Mouse (Mus musculus): Measurements from ENCODE around the gene Vasp. TPM values are rescaled to one million over a fixed set of nuclear protein-coding genes. Genes with fewer than 3 reads are reported as not detected.

The Vasp gene
- polyA plus RNA-seq, 1 experiment from 2014 or later, result 52.7 TPM

- no peak overlapping the region for H3K27ac ChIP-seq
- H3K27me3 ChIP-seq, result no peaks in the 10 kb centered on the region
- H3K4me1 ChIP-seq, result peaks cover 25% of the 10 kb centered on the region
- no peak overlapping the region for H3K4me2 ChIP-seq (replicated peaks)
- H3K4me3 ChIP-seq, result no peak overlapping the region
- peaks cover 48% of the 10 kb centered on the region for H3K36me3 ChIP-seq
- WGBS, result 83% methylated on average over 7 of the region's 7 CpGs
- no peak overlapping the region for H3K9ac ChIP-seq
- H3K9me3 ChIP-seq (replicated peaks), result no peaks in the 10 kb centered on the region
- ATAC-seq (ENCODE audit: low FRiP score), result no peak
These were observed 6.5 kb downstream of the Vasp start for GRCm38 (mm10) chr7:19265147-19265546.

DNA sequence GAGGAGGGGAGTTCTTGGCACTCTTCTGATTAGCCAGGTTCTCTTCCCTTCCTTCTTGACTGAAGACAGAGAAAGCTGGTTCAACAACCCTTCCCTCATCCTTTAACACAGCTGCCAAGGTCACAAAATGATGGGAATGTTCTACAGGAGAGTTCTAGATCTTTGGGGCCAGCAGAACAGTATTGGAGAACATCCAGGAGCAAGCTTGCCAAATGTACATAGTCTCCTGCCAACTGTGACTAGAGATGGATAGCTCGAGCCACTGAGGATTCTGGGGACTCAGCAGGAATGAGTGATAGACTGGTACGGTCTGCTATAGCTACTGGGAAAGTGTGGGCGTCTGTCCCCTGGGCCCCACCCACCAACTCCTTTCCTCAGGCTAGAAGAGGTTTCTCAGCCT lies 13.3 kb downstream of the Vasp start:
- Histone ChIP-seq H3K9ac (no peak overlapping the region), H3K27ac (no peak overlapping the region), H3K4me2 (replicated peaks) (no peak overlapping the region), H3K27me3 (no peaks in the 10 kb centered on the region), H3K4me3 (no peak overlapping the region), H3K4me1 (no peaks in the 10 kb centered on the region), H3K36me3 (peaks cover 72% of the 10 kb centered on the region), H3K9me3 (replicated peaks) (no peaks in the 10 kb centered on the region)
- no peak for ATAC-seq (ENCODE audit: low FRiP score)
- WGBS, result 87% methylated on average over 3 of the region's 3 CpGs

DNA sequence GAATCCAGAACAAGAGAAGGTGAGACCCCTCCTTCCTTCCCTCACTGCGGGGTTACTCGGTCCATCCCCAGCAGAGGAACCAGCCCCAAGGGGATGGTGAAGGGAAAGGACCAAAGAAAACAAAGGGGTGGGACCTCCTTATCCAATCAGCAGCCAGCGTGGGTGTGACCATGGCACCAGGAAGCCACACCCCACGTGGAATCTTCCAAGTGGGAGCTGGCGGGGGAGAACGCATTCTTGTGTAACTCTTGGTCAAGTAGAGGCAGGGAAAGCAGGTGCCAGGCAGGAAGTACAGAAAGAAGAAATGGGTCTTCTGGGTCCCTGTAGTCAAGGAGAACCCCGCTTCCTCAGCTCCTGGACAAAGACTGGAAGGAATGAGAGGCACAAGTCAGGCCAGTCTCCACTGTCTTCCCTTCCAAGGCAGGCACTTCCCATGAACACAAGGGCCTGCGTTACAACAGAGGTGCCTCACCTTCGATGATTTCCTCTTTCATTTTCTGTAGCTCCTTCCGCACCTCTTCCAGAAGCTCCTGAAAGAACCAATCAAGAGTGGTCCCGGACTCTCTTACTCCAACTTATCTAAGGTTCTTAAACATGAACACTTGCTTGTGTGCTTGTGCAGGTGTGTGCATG lies 14.1 kb downstream of the Vasp start:
- WGBS, result 42% methylated on average over 11 of the region's 11 CpGs
- Histone ChIP-seq H3K36me3 (peaks cover 64% of the 10 kb centered on the region), H3K4me1 (no peaks in the 10 kb centered on the region), H3K4me2 (replicated peaks) (no peak overlapping the region), H3K9me3 (replicated peaks) (no peaks in the 10 kb centered on the region), H3K4me3 (no peak overlapping the region), H3K27me3 (no peaks in the 10 kb centered on the region), H3K9ac (no peak overlapping the region), H3K27ac (no peak overlapping the region)
- peak; percentile 67; the same call in 1 of the 2 replicates for ATAC-seq (ENCODE audit: low FRiP score)

GRCm38 (mm10) chr7:19256567-19256966 lies 15.1 kb downstream of the Vasp start:
- H3K4me1 ChIP-seq, result no peaks in the 10 kb centered on the region
- no peak overlapping the region for H3K4me3 ChIP-seq
- no peaks in the 10 kb centered on the region for H3K27me3 ChIP-seq
- WGBS, result 88% methylated on average over 7 of the region's 7 CpGs
- no peak for ATAC-seq (ENCODE audit: low FRiP score)
- H3K27ac ChIP-seq, result no peak overlapping the region
- H3K9me3 ChIP-seq (replicated peaks), result no peaks in the 10 kb centered on the region
- H3K9ac ChIP-seq, result no peak overlapping the region
- H3K36me3 ChIP-seq, result peaks cover 55% of the 10 kb centered on the region
- H3K4me2 ChIP-seq (replicated peaks), result no peak overlapping the region

- no peak for ATAC-seq (ENCODE audit: low FRiP score)
- Histone ChIP-seq H3K9ac (no peak overlapping the region), H3K4me3 (no peak overlapping the region), H3K27me3 (no peaks in the 10 kb centered on the region), H3K27ac (no peak overlapping the region), H3K4me1 (no peaks in the 10 kb centered on the region), H3K9me3 (replicated peaks) (no peaks in the 10 kb centered on the region), H3K4me2 (replicated peaks) (no peak overlapping the region), H3K36me3 (peaks cover 45% of the 10 kb centered on the region)
- 85% methylated on average over 17 of the region's 17 CpGs for WGBS
These were observed 16.2 kb downstream of the Vasp start for GRCm38 (mm10) chr7:19255395-19255794.

DNA sequence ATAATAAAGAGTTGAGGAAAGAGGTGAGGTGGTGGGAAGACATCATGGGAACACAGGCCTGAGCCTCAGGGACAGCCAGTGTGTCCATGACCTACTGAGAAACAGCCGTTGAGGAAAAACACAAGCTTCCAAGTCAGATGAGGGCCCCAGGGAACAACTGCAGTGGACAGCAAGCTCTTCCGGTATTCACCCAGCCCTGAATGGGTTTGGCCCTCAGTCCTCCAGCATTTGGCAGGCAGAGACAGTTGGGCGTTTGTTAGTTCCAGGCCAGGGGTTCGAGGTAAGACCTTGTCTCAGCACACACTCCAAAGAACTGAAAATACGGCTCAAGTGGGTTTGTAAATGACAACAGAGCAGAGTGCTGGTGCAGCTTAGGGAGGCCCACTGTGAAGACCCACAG lies 18.2 kb downstream of the Vasp start:
- no peak overlapping the region for H3K4me3 ChIP-seq
- H3K36me3 ChIP-seq, result peaks cover 27% of the 10 kb centered on the region
- no peaks in the 10 kb centered on the region for H3K4me1 ChIP-seq
- H3K4me2 ChIP-seq (replicated peaks), result no peak overlapping the region
- ATAC-seq (ENCODE audit: low FRiP score), result no peak
- H3K9ac ChIP-seq, result no peak overlapping the region
- H3K27ac ChIP-seq, result no peak overlapping the region
- no peaks in the 10 kb centered on the region for H3K9me3 ChIP-seq (replicated peaks)
- 66% methylated on average over 5 of the region's 5 CpGs for WGBS
- no peaks in the 10 kb centered on the region for H3K27me3 ChIP-seq

DNA sequence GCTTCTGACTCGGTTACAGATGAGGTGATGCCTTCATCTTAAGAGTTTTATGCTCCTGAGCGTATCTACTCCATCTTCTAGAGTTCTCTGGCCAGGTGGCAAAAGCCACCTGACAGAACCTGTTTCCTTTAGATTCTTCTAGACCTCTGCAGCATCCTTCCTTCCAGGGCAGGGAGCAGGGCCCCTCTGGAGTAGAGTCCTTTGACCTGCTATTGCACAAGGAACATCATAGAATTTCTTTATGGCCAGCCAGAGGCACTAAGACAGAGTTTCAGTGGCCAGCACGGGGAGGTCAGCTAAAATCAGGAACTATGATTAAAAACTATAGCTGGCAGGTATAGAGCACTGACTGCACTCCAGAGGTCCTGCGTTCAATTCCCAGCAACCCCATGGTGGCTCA lies 19.5 kb downstream of the Vasp start:
- no peak overlapping the region for H3K4me2 ChIP-seq (replicated peaks)
- 84% methylated on average over 4 of the region's 4 CpGs for WGBS
- no peak for ATAC-seq (ENCODE audit: low FRiP score)
- H3K27ac ChIP-seq, result no peak overlapping the region
- no peak overlapping the region for H3K4me3 ChIP-seq
- no peaks in the 10 kb centered on the region for H3K9me3 ChIP-seq (replicated peaks)
- H3K4me1 ChIP-seq, result no peaks in the 10 kb centered on the region
- no peaks in the 10 kb centered on the region for H3K27me3 ChIP-seq
- peaks cover 22% of the 10 kb centered on the region for H3K36me3 ChIP-seq
- no peak overlapping the region for H3K9ac ChIP-seq

- no peaks in the 10 kb centered on the region for H3K27me3 ChIP-seq
- peaks cover 31% of the 10 kb centered on the region for H3K36me3 ChIP-seq
- no peak overlapping the region for H3K4me2 ChIP-seq (replicated peaks)
- ATAC-seq (ENCODE audit: low FRiP score), result no peak
- 0 out of 2 replicates have a peak, but pooled peaks cover 4% of the 10 kb centered on the region for H3K4me1 ChIP-seq
- no peaks in the 10 kb centered on the region for H3K9me3 ChIP-seq (replicated peaks)
- WGBS, result 92% methylated on average over 2 of the region's 2 CpGs
- no peak overlapping the region for H3K9ac ChIP-seq
- H3K27ac ChIP-seq, result no peak overlapping the region
- no peak overlapping the region for H3K4me3 ChIP-seq
These were observed 24.1 kb downstream of the Vasp start for GRCm38 (mm10) chr7:19247511-19247910.

DNA sequence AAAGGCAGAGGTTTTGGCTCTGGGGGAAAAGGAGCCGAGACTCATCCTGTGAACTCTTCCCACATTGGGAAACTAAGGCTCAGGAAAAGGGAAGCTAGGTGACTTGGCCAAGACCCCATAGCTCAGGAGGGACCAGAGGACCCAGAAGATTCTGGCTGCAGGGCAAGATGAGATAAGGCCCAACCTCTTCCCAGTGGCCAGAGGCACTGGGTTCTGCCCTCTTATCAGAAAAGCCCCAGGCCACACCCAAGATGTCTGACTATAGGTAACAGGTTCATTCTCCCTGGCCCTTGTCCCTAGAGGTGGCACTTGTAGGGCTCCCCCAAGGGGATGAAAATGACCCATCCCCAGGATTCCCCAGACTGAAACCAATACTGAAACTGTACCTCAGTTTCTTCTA lies 24.8 kb downstream of the Vasp start:
- Histone ChIP-seq H3K9me3 (replicated peaks) (no peaks in the 10 kb centered on the region), H3K27me3 (no peaks in the 10 kb centered on the region), H3K27ac (no peak overlapping the region), H3K4me1 (0 out of 2 replicates have a peak, but pooled peaks cover 4% of the 10 kb centered on the region), H3K9ac (no peak overlapping the region), H3K4me2 (replicated peaks) (no peak overlapping the region), H3K36me3 (peaks cover 31% of the 10 kb centered on the region), H3K4me3 (no peak overlapping the region)
- ATAC-seq (ENCODE audit: low FRiP score), result no peak
- WGBS, result 92% methylated on average over 1 of the region's 1 CpGs

DNA sequence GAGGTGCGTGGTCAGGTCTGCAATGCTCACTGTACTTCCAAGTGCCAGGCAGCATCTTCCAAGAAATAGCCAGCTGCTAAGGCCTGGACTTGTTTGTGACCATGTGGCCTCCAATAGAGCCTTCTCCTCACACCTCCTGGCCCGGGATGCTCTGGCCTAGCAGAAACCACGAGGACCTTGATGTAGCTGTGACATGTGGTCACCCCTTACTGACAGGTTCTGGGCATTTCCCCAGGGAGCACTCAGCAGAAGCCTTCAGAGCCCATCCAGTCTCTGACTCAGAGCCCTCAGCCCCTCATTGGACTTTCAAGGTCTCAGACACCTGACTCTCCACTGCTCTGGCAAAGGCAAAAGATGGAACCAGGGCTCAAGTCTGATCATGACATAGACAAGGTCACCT lies 26.5 kb downstream of the Vasp start:
- Histone ChIP-seq H3K4me2 (replicated peaks) (no peak overlapping the region), H3K9ac (no peak overlapping the region), H3K4me1 (0 out of 2 replicates have a peak, but pooled peaks cover 4% of the 10 kb centered on the region), H3K9me3 (replicated peaks) (no peaks in the 10 kb centered on the region), H3K27ac (no peak overlapping the region), H3K27me3 (no peaks in the 10 kb centered on the region), H3K4me3 (no peak overlapping the region), H3K36me3 (peaks cover 31% of the 10 kb centered on the region)
- ATAC-seq (ENCODE audit: low FRiP score), result no peak
- 88% methylated on average over 3 of the region's 3 CpGs for WGBS

- H3K9me3 ChIP-seq (replicated peaks), result no peaks in the 10 kb centered on the region
- H3K4me3 ChIP-seq, result no peak overlapping the region
- 80% methylated on average over 5 of the region's 5 CpGs for WGBS
- H3K4me2 ChIP-seq (replicated peaks), result no peak overlapping the region
- H3K9ac ChIP-seq, result no peak overlapping the region
- no peak for ATAC-seq (ENCODE audit: low FRiP score)
- H3K27ac ChIP-seq, result no peak overlapping the region
- H3K27me3 ChIP-seq, result no peaks in the 10 kb centered on the region
- peaks cover 15% of the 10 kb centered on the region for H3K4me1 ChIP-seq
- H3K36me3 ChIP-seq, result peaks cover 31% of the 10 kb centered on the region
These were observed 27.8 kb downstream of the Vasp start for GRCm38 (mm10) chr7:19243858-19244257.

DNA sequence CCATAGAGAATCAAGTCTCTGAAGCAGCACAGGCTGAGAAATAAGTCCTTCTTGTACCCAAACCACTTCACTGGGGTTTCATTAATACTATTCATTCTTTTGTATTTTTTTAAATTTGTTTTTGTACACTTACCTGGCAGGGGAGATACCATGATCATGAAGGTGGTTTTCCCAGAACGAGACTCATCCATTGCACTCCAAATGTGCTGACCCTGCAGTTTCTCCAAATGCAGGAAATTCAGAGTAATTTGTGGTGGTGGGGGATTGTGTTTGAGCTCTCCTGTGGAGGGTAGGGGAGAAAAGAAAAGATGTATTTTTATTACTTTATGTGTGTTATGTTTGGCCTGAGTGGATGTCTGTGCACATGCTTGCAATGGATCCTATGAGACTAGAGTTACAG lies 29.6 kb downstream of the Vasp start:
- no peak for ATAC-seq (ENCODE audit: low FRiP score)
- 89% methylated on average over 1 of the region's 1 CpGs for WGBS
- no peak overlapping the region for H3K4me3 ChIP-seq
- no peak overlapping the region for H3K27ac ChIP-seq
- no peak overlapping the region for H3K9ac ChIP-seq
- peaks cover 23% of the 10 kb centered on the region for H3K36me3 ChIP-seq
- peaks cover 15% of the 10 kb centered on the region for H3K4me1 ChIP-seq
- H3K27me3 ChIP-seq, result no peaks in the 10 kb centered on the region
- no peak overlapping the region for H3K4me2 ChIP-seq (replicated peaks)
- H3K9me3 ChIP-seq (replicated peaks), result no peaks in the 10 kb centered on the region

GRCm38 (mm10) chr7:19240905-19241463 lies 30.6 kb downstream of the Vasp start:
- no peak overlapping the region for H3K27ac ChIP-seq
- no peak overlapping the region for H3K4me3 ChIP-seq
- peaks cover 14% of the 10 kb centered on the region for H3K36me3 ChIP-seq
- 92% methylated on average over 8 of the region's 8 CpGs for WGBS
- ATAC-seq (ENCODE audit: low FRiP score), result no peak
- H3K9ac ChIP-seq, result no peak overlapping the region
- H3K27me3 ChIP-seq, result no peaks in the 10 kb centered on the region
- no peaks in the 10 kb centered on the region for H3K9me3 ChIP-seq (replicated peaks)
- H3K4me2 ChIP-seq (replicated peaks), result no peak overlapping the region
- peaks cover 15% of the 10 kb centered on the region for H3K4me1 ChIP-seq

Data from hindbrain, embryonic 12.5 days (tissue).